In genomic region chr19:53412149-53412848, GRCm38 (mm10) we compare ENCODE assay signal across 12 mouse cellular contexts. TPM values are rescaled to one million over a fixed set of nuclear protein-coding genes. Genes with fewer than 3 reads are reported as not detected.
DNase-seq lines count a peak whose midpoint lies in the region; ATAC-seq lines count a peak whose summit lies in the region.
"Had no signal": no experiment of that assay in that cellular context is flagged by ENCODE, and none has a peak within 500 bp of the region (broad histone marks: within the 10 kb centered on the region; RNA-seq: fewer than 3 reads in every experiment).

No protein-coding gene starts in this region.

- no peak for ATAC-seq in heart, embryonic 11.5 days (replicated peaks; ENCODE audit: insufficient number of reproducible peaks, low FRiP score, low TSS enrichment)
- no peak for ATAC-seq in lung, embryonic 15.5 days (ENCODE audit: borderline replicate concordance, extremely low read depth, low FRiP score, low TSS enrichment)
- ATAC-seq in embryonic facial prominence, embryonic 11.5 days (replicated peaks; ENCODE audit: insufficient number of reproducible peaks, low FRiP score, low TSS enrichment, low read depth), result peak; percentile 55; the same call in 1 of the 2 replicates
- ATAC-seq in neural tube, embryonic 11.5 days (ENCODE audit: insufficient read depth, low FRiP score, low TSS enrichment), result no peak
- ATAC-seq in erythroid progenitor cell, adult 5-6 weeks (replicated peaks; ENCODE audit: low FRiP score, poor library complexity, severe bottlenecking), result no peak

- peak overlapping the region; percentile 46 for H3K9ac ChIP-seq in heart, embryonic 11.5 days (ENCODE audit: low read depth, low read length)
- H3K9ac ChIP-seq in lung, embryonic 15.5 days, result no peak overlapping the region
- no peak overlapping the region for H3K9ac ChIP-seq in embryonic facial prominence, embryonic 11.5 days (replicated peaks; ENCODE audit: low read length)
- H3K9ac ChIP-seq in neural tube, embryonic 11.5 days (ENCODE audit: low read length), result 0 out of 2 replicates have a peak overlapping the region, but pooled peaks have one; percentile 4
- H3K9ac ChIP-seq: liver, embryonic 14.5 days had no signal

- intact Hi-C loops in heart, postnatal 25 days (cut with DNase I), result no loop called here

- no peaks in the 10 kb centered on the region for H3K9me3 ChIP-seq in heart, embryonic 11.5 days (replicated peaks; ENCODE audit: control insufficient read depth, low read length)
- H3K9me3 ChIP-seq in lung, embryonic 15.5 days, result no peaks in the 10 kb centered on the region
- H3K9me3 ChIP-seq in embryonic facial prominence, embryonic 11.5 days (replicated peaks; ENCODE audit: control insufficient read depth, low read length), result no peaks in the 10 kb centered on the region
- H3K9me3 ChIP-seq in neural tube, embryonic 11.5 days (ENCODE audit: control insufficient read depth, low read length), result no peaks in the 10 kb centered on the region
- H3K9me3 ChIP-seq: G1E had no signal

- no peaks in the 10 kb centered on the region for H3K27me3 ChIP-seq in heart, embryonic 11.5 days (ENCODE audit: control insufficient read depth, insufficient read depth, low read length)
- no peaks in the 10 kb centered on the region for H3K27me3 ChIP-seq in lung, embryonic 15.5 days
- H3K27me3 ChIP-seq in embryonic facial prominence, embryonic 11.5 days (ENCODE audit: control insufficient read depth, insufficient read depth, low read length), result no peaks in the 10 kb centered on the region
- H3K27me3 ChIP-seq in neural tube, embryonic 11.5 days (ENCODE audit: control insufficient read depth, insufficient read depth, low read length), result no peaks in the 10 kb centered on the region

- H3K4me3 ChIP-seq in heart, embryonic 11.5 days (ENCODE audit: low read depth, low read length), result no peak overlapping the region
- no peak overlapping the region for H3K4me3 ChIP-seq in lung, embryonic 15.5 days
- no peak overlapping the region for H3K4me3 ChIP-seq in embryonic facial prominence, embryonic 11.5 days (ENCODE audit: low read depth, low read length)
- H3K4me3 ChIP-seq in neural tube, embryonic 11.5 days (ENCODE audit: low read depth, low read length), result no peak overlapping the region

- DNase-seq in heart, postnatal 25 days (ENCODE audit: low spot score), result no peak
- DNase-seq in lung, postnatal 14 days, result no peak
- peak; percentile 69 for DNase-seq in embryonic facial prominence, embryonic 11.5 days (ENCODE audit: low spot score)
- peak; percentile 46 for DNase-seq in neural tube, embryonic 11.5 days (ENCODE audit: low spot score)
- no peak for DNase-seq in testis, postnatal 14 days (ENCODE audit: low spot score)
- DNase-seq: cerebellum, adult 2 months; heart, adult 11 months had no signal

- no peaks in the 10 kb centered on the region for H3K36me3 ChIP-seq in heart, embryonic 11.5 days (ENCODE audit: control insufficient read depth, insufficient read depth, low read length)
- no peaks in the 10 kb centered on the region for H3K36me3 ChIP-seq in lung, embryonic 15.5 days
- no peaks in the 10 kb centered on the region for H3K36me3 ChIP-seq in embryonic facial prominence, embryonic 11.5 days (replicated peaks; ENCODE audit: control insufficient read depth, insufficient read depth, low read depth, low read length)
- H3K36me3 ChIP-seq in neural tube, embryonic 11.5 days (ENCODE audit: control insufficient read depth, insufficient read depth, low read length), result no peaks in the 10 kb centered on the region
- H3K36me3 ChIP-seq: G1E had no signal

- H3K4me1 ChIP-seq in heart, embryonic 11.5 days (ENCODE audit: control insufficient read depth, insufficient read depth, low read length), result peaks cover 28% of the 10 kb centered on the region
- peaks cover 21% of the 10 kb centered on the region for H3K4me1 ChIP-seq in lung, embryonic 15.5 days
- H3K4me1 ChIP-seq in embryonic facial prominence, embryonic 11.5 days (ENCODE audit: control insufficient read depth, insufficient read depth, low read length), result peaks cover 5% of the 10 kb centered on the region; the same call in 1 of the 2 replicates
- peaks cover 14% of the 10 kb centered on the region for H3K4me1 ChIP-seq in neural tube, embryonic 11.5 days (ENCODE audit: control insufficient read depth, insufficient read depth, low read length)

- H3K4me2 ChIP-seq in heart, embryonic 11.5 days, result no peak overlapping the region
- H3K4me2 ChIP-seq in lung, embryonic 15.5 days, result no peak overlapping the region
- H3K4me2 ChIP-seq in embryonic facial prominence, embryonic 11.5 days (ENCODE audit: low read depth, low read length), result no peak overlapping the region; the same call in 1 of the 2 replicates
- H3K4me2 ChIP-seq in neural tube, embryonic 11.5 days (ENCODE audit: low read depth), result no peak overlapping the region

- 10% methylated on average over 6 of the region's 6 CpGs for WGBS in heart, embryonic 11.5 days (ENCODE audit: insufficient replicate concordance)
- WGBS in lung, embryonic 15.5 days, result 16% methylated on average over 6 of the region's 6 CpGs
- 6% methylated on average over 6 of the region's 6 CpGs for WGBS in embryonic facial prominence, embryonic 11.5 days
- 4% methylated on average over 6 of the region's 6 CpGs for WGBS in neural tube, embryonic 11.5 days

- H3K27ac ChIP-seq in heart, embryonic 11.5 days (ENCODE audit: low read depth, low read length), result peak overlapping the region; percentile 83
- peak overlapping the region; percentile 39 for H3K27ac ChIP-seq in lung, embryonic 15.5 days
- H3K27ac ChIP-seq in embryonic facial prominence, embryonic 11.5 days (replicated peaks; ENCODE audit: low read depth, low read length), result peak overlapping the region; percentile 79
- peak overlapping the region; percentile 53; the same call in 1 of the 2 replicates for H3K27ac ChIP-seq in neural tube, embryonic 11.5 days (ENCODE audit: low read depth, low read length)
- H3K27ac ChIP-seq: liver, embryonic 14.5 days had no signal

RNA-seq across cellular contexts. Expression of gene Smndc1, which starts 21.9 kb away (rescaled TPM):
- polyA plus RNA-seq in heart, embryonic 11.5 days (2014; fragmentation: Nextera tagmentation; extraction: Ambion mirVana), result 38.4 and 40.0 TPM in 2 replicates
- 10 to 100 TPM; 28.8 to 33.2 TPM for total RNA-seq in heart, postnatal 25 days (2021)
- polyA plus RNA-seq in lung, embryonic 15.5 days (2015; fragmentation: Nextera tagmentation; extraction: Ambion mirVana), result 38.5 and 41.8 TPM in 2 replicates
- 52.6 and 57.3 TPM in 2 replicates for polyA plus RNA-seq in embryonic facial prominence, embryonic 11.5 days (2014; fragmentation: Nextera tagmentation; extraction: Ambion mirVana)
- polyA plus RNA-seq in neural tube, embryonic 11.5 days (2014; fragmentation: Nextera tagmentation; extraction: Ambion mirVana), result 54.4 and 57.5 TPM in 2 replicates
- 43.6 and 54.9 TPM in 2 replicates for total RNA-seq in erythroid progenitor cell, adult 5-6 weeks (2015; ENCODE audit: low replicate concordance)
- total RNA-seq in erythroid progenitor cell, adult 5-6 weeks (2017; ENCODE audit: low replicate concordance), result 31.5 and 32.0 TPM in 2 replicates

RNA-seq across cellular contexts. Expression of gene Gm10197, which starts 40.7 kb away (rescaled TPM):
- polyA plus RNA-seq in heart, embryonic 11.5 days (2014; fragmentation: Nextera tagmentation; extraction: Ambion mirVana), result 2.1 and 3.5 TPM in 2 replicates
- total RNA-seq in heart, postnatal 25 days (2021), result not detected
- 4.1 TPM in 1 of 2 replicates, not detected in the other for polyA plus RNA-seq in lung, embryonic 15.5 days (2015; fragmentation: Nextera tagmentation; extraction: Ambion mirVana)
- polyA plus RNA-seq in embryonic facial prominence, embryonic 11.5 days (2014; fragmentation: Nextera tagmentation; extraction: Ambion mirVana), result 2.4 TPM in 1 of 2 replicates, not detected in the other
- polyA plus RNA-seq in neural tube, embryonic 11.5 days (2014; fragmentation: Nextera tagmentation; extraction: Ambion mirVana), result 7.2 TPM in 1 of 2 replicates, not detected in the other
- not detected in 2 replicates for total RNA-seq in erythroid progenitor cell, adult 5-6 weeks (2015; ENCODE audit: low replicate concordance)
- not detected in 2 replicates for total RNA-seq in erythroid progenitor cell, adult 5-6 weeks (2017; ENCODE audit: low replicate concordance)
- polyA plus RNA-seq: cerebellum, adult 2 months; G1E; liver, embryonic 14.5 days had no signal

Comparison
In these comparisons a context has a peak if more than half of its experiments do, and no peak if none do; other contexts are left out.
1. H3K9ac ChIP-seq: peak in heart, embryonic 11.5 days (single experiment) and neural tube, embryonic 11.5 days (single experiment); none in lung, embryonic 15.5 days (single experiment) and embryonic facial prominence, embryonic 11.5 days (single experiment).
2. DNase-seq: peak in embryonic facial prominence, embryonic 11.5 days (single experiment) and neural tube, embryonic 11.5 days (single experiment); none in heart, postnatal 25 days (single experiment), lung, postnatal 14 days (single experiment) and testis, postnatal 14 days (single experiment).
3. Peak in every context shown above with its lines, with median percentiles within 50 percentile points of each other: H3K27ac ChIP-seq.